Comparison of ENCODE assay signal across 25 mouse cellular contexts in genomic region chr17:46980050-46980449, GRCm38 (mm10).
"Had no signal": no experiment of that assay in that cellular context is flagged by ENCODE, and none has a peak within 500 bp of the region (broad histone marks: within the 10 kb centered on the region; RNA-seq: fewer than 3 reads in every experiment).

No protein-coding gene starts in this region.

- DNase-seq: cerebellum, adult 8-10 months; cerebellum, adult 9-10 months; cerebellum, adult 9-11 months; cerebellum, postnatal 10 days; cerebellum, postnatal 14 days; cerebellum, postnatal 25 days; cerebellum, postnatal 36 days; embryo, embryonic 11 days; forebrain, postnatal 0 days; gastrocnemius, adult 2 months; gastrocnemius, postnatal 10 days; gastrocnemius, postnatal 14 days; gastrocnemius, postnatal 25 days; gastrocnemius, postnatal 36 days; heart, adult 18-20 months had no signal

- H3K27me3 ChIP-seq: embryonic facial prominence, embryonic 12.5 days; embryonic facial prominence, embryonic 13.5 days; embryonic facial prominence, embryonic 15.5 days; forebrain, embryonic 12.5 days; forebrain, embryonic 13.5 days; forebrain, embryonic 15.5 days had no signal

- H3K4me1 ChIP-seq: embryonic facial prominence, embryonic 10.5 days; embryonic facial prominence, embryonic 12.5 days; embryonic facial prominence, embryonic 13.5 days; embryonic facial prominence, embryonic 15.5 days; forebrain, embryonic 10.5 days; forebrain, embryonic 12.5 days; forebrain, embryonic 13.5 days; forebrain, embryonic 15.5 days; heart, embryonic 10.5 days had no signal

- H3K27ac ChIP-seq: embryonic facial prominence, embryonic 10.5 days; embryonic facial prominence, embryonic 12.5 days; embryonic facial prominence, embryonic 13.5 days; embryonic facial prominence, embryonic 15.5 days; forebrain, embryonic 10.5 days; forebrain, embryonic 12.5 days; forebrain, embryonic 13.5 days; forebrain, embryonic 15.5 days; gastrocnemius, adult 2 months; heart, embryonic 10.5 days had no signal

- H3K9ac ChIP-seq: embryonic facial prominence, embryonic 12.5 days; embryonic facial prominence, embryonic 13.5 days; embryonic facial prominence, embryonic 15.5 days; forebrain, embryonic 12.5 days; forebrain, embryonic 13.5 days; forebrain, embryonic 15.5 days; forebrain, postnatal 0 days had no signal

- H3K4me3 ChIP-seq: embryonic facial prominence, embryonic 10.5 days; embryonic facial prominence, embryonic 12.5 days; embryonic facial prominence, embryonic 13.5 days; embryonic facial prominence, embryonic 15.5 days; erythroblast, embryonic 14.5 days; forebrain, embryonic 10.5 days; forebrain, embryonic 12.5 days; forebrain, embryonic 13.5 days; forebrain, embryonic 15.5 days; gastrocnemius, adult 2 months; heart, embryonic 10.5 days had no signal
